Mouse (Mus musculus) embryonic facial prominence, embryonic 14.5 days (tissue): ENCODE measurements around the gene Cluh. TPM values are rescaled to one million over a fixed set of nuclear protein-coding genes. Genes with fewer than 3 reads are reported as not detected.

Source experiments
- polyA plus RNA-seq: library from polyadenylated mRNA; unstranded; fragments of >200 nt; fragmentation: Nextera tagmentation; extraction: Ambion mirVana; gene quantifications from 2 replicates; pipeline ENCODE4 v1.2.1, GENCODE M21; 2014

Gene Cluh
- polyA plus RNA-seq, 1 experiment from 2014 or later: 24.4 TPM

Other genes with a start within 250 kb of the Cluh start
- gene Rap1gap2, start 38.6 kb upstream of the Cluh start, polyA plus RNA-seq: 3.4 and 3.6 TPM in 2 replicates
- gene Ccdc92b, start 29.9 kb upstream of the Cluh start, polyA plus RNA-seq: 0.54 and 0.62 TPM in 2 replicates
- 67.6 and 68.3 TPM in 2 replicates for gene Pafah1b1, start 75.2 kb downstream of the Cluh start, polyA plus RNA-seq
- 28.4 and 32.0 TPM in 2 replicates for gene Mettl16, start 121.3 kb downstream of the Cluh start, polyA plus RNA-seq
- gene Mnt, start 181.4 kb downstream of the Cluh start, polyA plus RNA-seq: 4.8 and 5.8 TPM in 2 replicates
- 4.9 and 6.2 TPM in 2 replicates for gene Sgsm2, start 247.6 kb downstream of the Cluh start, polyA plus RNA-seq
- 48.1 and 49.5 TPM in 2 replicates for gene Tsr1, start 248.6 kb downstream of the Cluh start, polyA plus RNA-seq